Mouse (Mus musculus) midbrain, postnatal 0 days (tissue): ENCODE data around the gene Hrh2. TPM values are rescaled to one million over a fixed set of nuclear protein-coding genes. Genes with fewer than 3 reads are reported as not detected.

Experiments used
- ATAC-seq: fragments of 200-750 bp; cut with Nextera tagmentation; 2 replicates; pipeline ENCODE4 v1.8.0; 2017; ENCODE audit warnings: moderate number of reproducible peaks, mild to moderate bottlenecking, moderate TSS enrichment, moderate library complexity; ENCODE audit not compliant: low FRiP score
- DNase-seq: peaks from one replicate; pipeline ENCODE4 v3.0.0-alpha.2; 2015; ENCODE audit warnings: low spot score
- H3K27ac ChIP-seq: fragments of 300-500 bp; sonication (generic); 2 replicates; pipeline ENCODE4 v1.5.1; 2014; ENCODE audit warnings: low read depth, mild to moderate bottlenecking, low read length, mixed read lengths
- H3K27me3 ChIP-seq: fragments of 300-500 bp; sonication (generic); 2 replicates; pipeline ENCODE4 v1.6.1; 2014; ENCODE audit warnings: low read length, control low read depth, mixed read lengths; ENCODE audit not compliant: insufficient read depth
- H3K36me3 ChIP-seq: fragments of 300-500 bp; sonication (generic); 2 replicates; pipeline ENCODE4 v1.6.1; 2014; ENCODE audit warnings: low read length, control low read depth, mixed read lengths; ENCODE audit not compliant: insufficient read depth
- H3K4me1 ChIP-seq: fragments of 300-500 bp; sonication (generic); 2 replicates; pipeline ENCODE4 v1.6.1; 2014; ENCODE audit warnings: mild to moderate bottlenecking, control low read depth, antibody characterized with exemption, low read length, mixed read lengths; ENCODE audit not compliant: insufficient read depth
- H3K4me2 ChIP-seq: fragments of 300-500 bp; sonication (generic); 2 replicates; pipeline ENCODE4 v1.6.1; 2014; ENCODE audit warnings: low read depth, mild to moderate bottlenecking, low read length, mixed read lengths; ENCODE audit not compliant: poor library complexity, severe bottlenecking
- H3K4me3 ChIP-seq: fragments of 300-500 bp; sonication (generic); 2 replicates; pipeline ENCODE4 v1.5.1; 2014; ENCODE audit warnings: low read depth, mild to moderate bottlenecking, low read length, moderate library complexity
- H3K9ac ChIP-seq: fragments of 300-500 bp; sonication (generic); replicated peaks from 2 replicates; pipeline ENCODE4 v1.6.1; 2014; ENCODE audit warnings: mild to moderate bottlenecking, low read length, moderate library complexity, mixed read lengths; ENCODE audit not compliant: poor library complexity, severe bottlenecking
- H3K9me3 ChIP-seq: fragments of 300-500 bp; sonication (generic); 2 replicates; pipeline ENCODE4 v1.6.1; 2016; ENCODE audit warnings: low read length, control low read depth
- CTCF ChIP-seq: IDR thresholded peaks from 2 replicates; pipeline ENCODE4 v1.5.1; 2016; ENCODE audit warnings: antibody characterized with exemption, mild to moderate bottlenecking
- WGBS: fragments of 180-500 bp; shearing (Covaris S2); extraction: QIAGEN DNeasy Blood & Tissue Kit; methylation state at CpG from one replicate; pipeline ENCODE4 v1.1.7; 2014; 5-methylcytosine and 5-hydroxymethylcytosine counted together
- polyA plus RNA-seq: library from polyadenylated mRNA; unstranded; fragments of >200 nt; fragmentation: Nextera tagmentation; extraction: Ambion mirVana; gene quantifications from 2 replicates; pipeline ENCODE4 v1.2.1, GENCODE M21; 2015
- total RNA-seq: library from RNA; depleted of rRNA; stranded (reverse); fragments of >200 nt; gene quantifications from 2 replicates; pipeline ENCODE4 v1.2.3, GENCODE M21; 2014

Gene Hrh2
- total and polyA plus RNA-seq, 2 experiments from 2014 or later, result 1.2 to 2.0 TPM

GRCm38 (mm10) chr13:54250346-54250745, 58.4 kb downstream of the Hrh2 start:
- Histone ChIP-seq H3K4me3 (no peak overlapping the region), H3K27me3 (no peaks in the 10 kb centered on the region), H3K9me3 (no peaks in the 10 kb centered on the region), H3K27ac (no peak overlapping the region), H3K4me2 (no peak overlapping the region), H3K9ac (no peak overlapping the region), H3K4me1 (peaks cover 3% of the 10 kb centered on the region; the same call in 1 of the 2 replicates), H3K36me3 (no peaks in the 10 kb centered on the region)
- WGBS, result 55% methylated on average over 8 of the region's 8 CpGs
- ATAC-seq (no peak), DNase-seq (no peak)
- TF ChIP-seq CTCF, result no peak

GRCm38 (mm10) chr13:54251541-54252225, 59.8 kb downstream of the Hrh2 start:
- Histone ChIP-seq H3K4me1 (peaks cover 3% of the 10 kb centered on the region; the same call in 1 of the 2 replicates), H3K27me3 (no peaks in the 10 kb centered on the region), H3K4me3 (no peak overlapping the region), H3K9me3 (no peaks in the 10 kb centered on the region), H3K27ac (no peak overlapping the region), H3K4me2 (no peak overlapping the region), H3K36me3 (no peaks in the 10 kb centered on the region), H3K9ac (no peak overlapping the region)
- TF ChIP-seq CTCF, result no peak
- ATAC-seq (no peak), DNase-seq (peak; percentile 65)
- WGBS, result 77% methylated on average over 11 of the region's 11 CpGs

DNA sequence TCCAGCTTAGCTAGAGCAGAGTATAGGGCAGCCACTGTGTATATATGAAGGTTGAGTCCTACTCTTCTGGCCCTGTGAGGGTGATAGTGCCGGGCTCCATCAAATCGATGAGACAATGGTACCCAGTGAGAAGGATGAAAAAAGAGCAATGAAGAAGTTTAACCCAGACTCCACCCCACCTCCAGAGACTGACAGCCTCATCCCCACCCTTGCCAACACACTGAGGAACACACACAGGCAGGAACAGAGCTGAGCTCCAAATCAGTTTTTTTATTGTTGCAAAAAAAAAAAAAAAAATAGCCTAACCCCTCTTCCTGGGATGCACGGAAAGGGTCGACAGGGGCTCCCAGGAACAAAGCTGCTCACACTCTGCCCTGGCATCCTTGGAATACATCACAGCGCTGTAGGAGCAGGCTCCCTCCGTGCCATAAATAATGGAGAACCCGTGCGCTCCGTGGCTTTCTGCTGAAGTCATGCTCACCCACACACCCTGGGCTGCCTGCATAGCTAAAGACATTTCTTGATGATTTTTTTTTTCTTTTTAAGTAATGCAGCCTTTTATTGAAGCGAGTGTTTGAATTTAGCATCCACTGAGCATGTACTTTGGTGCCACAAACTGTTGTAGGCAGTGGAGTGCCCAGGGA, 65.8 kb downstream of the Hrh2 start:
- ATAC-seq (no peak; the same call in 1 of the 2 replicates), DNase-seq (no peak)
- H3K27ac ChIP-seq, result no peak overlapping the region
- 19% methylated on average over 10 of the region's 10 CpGs for WGBS
- no peaks in the 10 kb centered on the region for H3K9me3 ChIP-seq
- no peaks in the 10 kb centered on the region for H3K36me3 ChIP-seq
- no peaks in the 10 kb centered on the region for H3K4me1 ChIP-seq
- no peak overlapping the region for H3K4me2 ChIP-seq
- no peaks in the 10 kb centered on the region for H3K27me3 ChIP-seq
- H3K9ac ChIP-seq, result no peak overlapping the region
- no peak overlapping the region for H3K4me3 ChIP-seq
- TF ChIP-seq CTCF, result no peak

DNA sequence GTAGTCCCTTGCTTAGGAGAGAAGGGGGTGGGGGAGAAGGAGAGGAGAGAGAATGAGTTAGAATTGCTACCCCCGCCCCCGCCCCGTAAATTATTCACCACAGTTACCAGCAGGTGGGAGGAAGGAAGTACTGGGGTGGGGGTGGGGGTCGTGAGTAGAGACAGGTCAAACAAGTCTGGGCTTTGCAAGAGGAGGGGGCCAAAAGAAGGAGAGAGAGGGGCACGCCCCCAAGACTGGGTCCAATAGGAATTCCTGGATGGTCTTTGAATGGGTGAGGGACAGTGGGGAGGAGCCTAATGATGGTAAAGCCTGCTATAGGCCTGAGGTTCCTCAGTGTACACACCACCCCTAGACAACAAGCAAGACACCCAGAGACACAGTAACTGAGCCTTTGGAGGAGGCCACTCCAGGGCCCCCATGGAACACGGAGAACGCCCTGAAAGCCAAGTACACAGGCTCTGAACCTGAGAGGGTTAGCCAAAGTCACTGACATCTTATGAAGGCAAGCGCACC, 66.4 kb downstream of the Hrh2 start:
- no peak overlapping the region for H3K4me3 ChIP-seq
- H3K9me3 ChIP-seq, result no peaks in the 10 kb centered on the region
- DNase-seq (no peak), ATAC-seq (no peak)
- H3K27me3 ChIP-seq, result no peaks in the 10 kb centered on the region
- 47% methylated on average over 8 of the region's 8 CpGs for WGBS
- no peak overlapping the region for H3K9ac ChIP-seq
- no peak overlapping the region for H3K27ac ChIP-seq
- H3K4me2 ChIP-seq, result no peak overlapping the region
- H3K36me3 ChIP-seq, result no peaks in the 10 kb centered on the region
- no peak for TF ChIP-seq CTCF
- H3K4me1 ChIP-seq, result no peaks in the 10 kb centered on the region

DNA sequence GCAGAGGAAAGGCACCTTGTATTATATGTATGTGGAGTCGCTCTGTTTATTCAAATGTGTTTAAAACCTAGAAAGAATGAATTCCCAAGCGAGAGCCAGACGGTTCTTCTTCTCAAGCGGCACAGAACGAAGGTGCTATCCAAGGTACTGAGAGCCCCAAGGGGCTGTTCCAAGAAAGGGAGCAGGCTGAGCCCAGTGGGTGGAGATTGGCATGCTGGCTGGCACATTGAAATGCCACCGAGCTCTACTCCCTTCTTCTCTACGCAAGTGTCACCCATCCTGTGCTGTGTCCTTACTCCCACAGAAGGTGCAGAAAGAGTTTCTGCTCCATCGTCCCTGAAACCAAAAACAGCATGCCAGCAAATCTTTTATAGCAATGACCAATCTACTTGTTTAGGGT, 68.4 kb downstream of the Hrh2 start:
- Histone ChIP-seq H3K27me3 (no peaks in the 10 kb centered on the region), H3K4me3 (no peak overlapping the region), H3K4me1 (no peaks in the 10 kb centered on the region), H3K36me3 (no peaks in the 10 kb centered on the region), H3K4me2 (no peak overlapping the region), H3K9ac (no peak overlapping the region), H3K9me3 (no peaks in the 10 kb centered on the region), H3K27ac (no peak overlapping the region)
- TF ChIP-seq CTCF, result no peak
- no peak for ATAC-seq
- DNase-seq, result no peak
- 44% methylated on average over 8 of the region's 8 CpGs for WGBS
